Mouse (Mus musculus) heart, postnatal 0 days (tissue): ENCODE measurements around the gene Ccdc190. TPM values are rescaled to one million over a fixed set of nuclear protein-coding genes. Genes with fewer than 3 reads are reported as not detected.

Experiments
- ATAC-seq: fragments of 200-750 bp; cut with Nextera tagmentation; 2 replicates; pipeline ENCODE4 v1.8.0; 2017; ENCODE audit warnings: low read depth, moderate number of reproducible peaks, moderate library complexity; ENCODE audit not compliant: insufficient read depth
- DNase-seq: peaks from one replicate; pipeline ENCODE4 v3.0.0-alpha.2; 2016; ENCODE audit warnings: low spot score
- H3K27ac ChIP-seq: fragments of 300-500 bp; sonication (generic); 2 replicates; pipeline ENCODE4 v1.5.1; 2014; ENCODE audit warnings: low read depth, mild to moderate bottlenecking
- H3K27me3 ChIP-seq: fragments of 300-500 bp; sonication (generic); 2 replicates; pipeline ENCODE4 v1.6.1; 2014; ENCODE audit warnings: low read length, mixed read lengths; ENCODE audit not compliant: control insufficient read depth, insufficient read depth
- H3K36me3 ChIP-seq: fragments of 300-500 bp; sonication (generic); replicated peaks from 2 replicates; pipeline ENCODE4 v1.6.1; 2014; ENCODE audit warnings: low read length, mixed read lengths; ENCODE audit not compliant: control insufficient read depth, insufficient read depth
- H3K4me1 ChIP-seq: fragments of 300-500 bp; sonication (generic); 2 replicates; pipeline ENCODE4 v1.6.1; 2014; ENCODE audit warnings: antibody characterized with exemption; ENCODE audit not compliant: control insufficient read depth, insufficient read depth
- H3K4me2 ChIP-seq: fragments of 300-500 bp; sonication (generic); 2 replicates; pipeline ENCODE4 v1.6.1; 2014; ENCODE audit warnings: low read depth, mild to moderate bottlenecking, low read length, moderate library complexity
- H3K4me3 ChIP-seq: fragments of 300-500 bp; sonication (generic); 2 replicates; pipeline ENCODE4 v1.5.1; 2014; ENCODE audit warnings: low read depth, low read length
- H3K9ac ChIP-seq: fragments of 300-500 bp; sonication (generic); replicated peaks from 2 replicates; pipeline ENCODE4 v1.6.1; 2014; ENCODE audit warnings: low read depth, low read length, mixed read lengths
- H3K9me3 ChIP-seq: fragments of 300-500 bp; sonication (generic); replicated peaks from 2 replicates; pipeline ENCODE4 v1.6.1; 2016; ENCODE audit warnings: low read length; ENCODE audit not compliant: control insufficient read depth
- CTCF ChIP-seq: IDR thresholded peaks from 2 replicates; pipeline ENCODE4 v1.5.1; 2016; ENCODE audit warnings: antibody characterized with exemption, control low read depth, low read depth
- EP300 ChIP-seq: IDR thresholded peaks from 2 replicates; pipeline ENCODE4 v1.6.1; 2016; ENCODE audit warnings: antibody characterized with exemption, low read depth
- WGBS: fragments of 180-500 bp; shearing (Covaris S2); extraction: QIAGEN DNeasy Blood & Tissue Kit; methylation state at CpG from one replicate; pipeline ENCODE4 v1.1.7; 2014; 5-methylcytosine and 5-hydroxymethylcytosine counted together
- polyA plus RNA-seq: library from polyadenylated mRNA; unstranded; fragments of >200 nt; fragmentation: Nextera tagmentation; extraction: Ambion mirVana; gene quantifications from 2 replicates; pipeline ENCODE4 v1.2.1, GENCODE M21; 2015
- total RNA-seq: library from RNA; depleted of rRNA; stranded (reverse); fragments of >200 nt; gene quantifications from 2 replicates; pipeline ENCODE4 v1.2.3, GENCODE M21; 2014; ENCODE audit warnings: low replicate concordance

Gene Ccdc190
- total and polyA plus RNA-seq, 2 experiments from 2014 or later, result not detected

- no peak overlapping the region; the same call in 1 of the 2 replicates for H3K4me3 ChIP-seq
- TF ChIP-seq EP300 (no peak), CTCF (no peak)
- no peaks in the 10 kb centered on the region for H3K27me3 ChIP-seq
- no peak overlapping the region for H3K9ac ChIP-seq
- H3K36me3 ChIP-seq, result peaks cover 37% of the 10 kb centered on the region
- no peak overlapping the region for H3K27ac ChIP-seq
- WGBS, result 33% methylated on average over 7 of the region's 7 CpGs
- H3K4me1 ChIP-seq, result peaks cover 3% of the 10 kb centered on the region; the same call in 1 of the 2 replicates
- DNase-seq (no peak), ATAC-seq (no peak)
- H3K4me2 ChIP-seq, result no peak overlapping the region
- 0 out of 2 replicates have a peak, but pooled peaks cover under 1% of the 10 kb centered on the region for H3K9me3 ChIP-seq
Measured at GRCm38 (mm10) chr1:169949981-169950380, 21.5 kb downstream of the Ccdc190 start.

DNA sequence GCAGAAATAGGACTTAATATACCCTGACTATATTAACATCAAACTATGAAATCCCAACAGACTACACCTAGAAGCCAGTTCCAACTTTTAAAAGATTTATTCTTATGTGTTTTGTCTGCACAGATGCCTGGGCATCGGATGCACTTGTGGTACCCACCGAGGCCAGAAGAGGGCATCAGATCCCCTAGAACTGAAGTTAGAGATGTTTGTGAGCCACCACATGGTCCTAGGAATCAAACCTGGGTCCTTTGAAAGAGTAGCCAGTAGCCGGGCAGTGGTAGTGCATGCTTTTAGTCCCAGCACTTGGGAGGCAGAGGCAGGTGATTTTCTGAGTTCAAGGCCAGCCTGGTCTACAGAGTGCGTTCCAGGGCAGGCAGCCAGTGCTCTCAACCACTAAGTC, 22.2 kb downstream of the Ccdc190 start:
- no peaks in the 10 kb centered on the region for H3K9me3 ChIP-seq
- peaks cover 42% of the 10 kb centered on the region for H3K36me3 ChIP-seq
- DNase-seq (no peak), ATAC-seq (no peak)
- TF ChIP-seq EP300 (no peak), CTCF (no peak)
- no peaks in the 10 kb centered on the region for H3K27me3 ChIP-seq
- H3K9ac ChIP-seq, result no peak overlapping the region
- no peak overlapping the region for H3K4me2 ChIP-seq
- no peak overlapping the region for H3K4me3 ChIP-seq
- WGBS, result 93% methylated on average over 4 of the region's 4 CpGs
- no peak overlapping the region for H3K27ac ChIP-seq
- H3K4me1 ChIP-seq, result peaks cover 3% of the 10 kb centered on the region; the same call in 1 of the 2 replicates

- H3K9ac ChIP-seq, result no peak overlapping the region
- TF ChIP-seq EP300 (no peak), CTCF (no peak)
Measured at GRCm38 (mm10) chr1:169951561-169951960, 23.1 kb downstream of the Ccdc190 start.

GRCm38 (mm10) chr1:169952636-169953035, 24.2 kb downstream of the Ccdc190 start:
- no peak for DNase-seq

More at GRCm38 (mm10) chr1:169951561-169951960, 23.1 kb downstream of the Ccdc190 start:
- no peak for DNase-seq
- Histone ChIP-seq H3K36me3 (peaks cover 51% of the 10 kb centered on the region), H3K4me1 (peaks cover 3% of the 10 kb centered on the region; the same call in 1 of the 2 replicates), H3K27me3 (no peaks in the 10 kb centered on the region), H3K4me3 (no peak overlapping the region), H3K9me3 (no peaks in the 10 kb centered on the region), H3K4me2 (no peak overlapping the region), H3K27ac (no peak overlapping the region)
- 92% methylated on average over 6 of the region's 6 CpGs for WGBS
- no peak for ATAC-seq

GRCm38 (mm10) chr1:169953106-169953505, 24.7 kb downstream of the Ccdc190 start:
- Histone ChIP-seq H3K4me1 (peaks cover 3% of the 10 kb centered on the region; the same call in 1 of the 2 replicates), H3K27ac (no peak overlapping the region), H3K9me3 (no peaks in the 10 kb centered on the region), H3K9ac (no peak overlapping the region), H3K27me3 (no peaks in the 10 kb centered on the region), H3K36me3 (peaks cover 63% of the 10 kb centered on the region), H3K4me3 (no peak overlapping the region), H3K4me2 (no peak overlapping the region)
- ATAC-seq (no peak), DNase-seq (no peak)
- 94% methylated on average over 10 of the region's 10 CpGs for WGBS
- TF ChIP-seq EP300, result no peak
- no peak for TF ChIP-seq CTCF

More at GRCm38 (mm10) chr1:169952636-169953035, 24.2 kb downstream of the Ccdc190 start:
- no peak overlapping the region for H3K4me2 ChIP-seq
- no peak overlapping the region for H3K9ac ChIP-seq
- no peak overlapping the region for H3K27ac ChIP-seq
- no peaks in the 10 kb centered on the region for H3K27me3 ChIP-seq
- no peaks in the 10 kb centered on the region for H3K9me3 ChIP-seq
- H3K4me3 ChIP-seq, result no peak overlapping the region
- 92% methylated on average over 10 of the region's 10 CpGs for WGBS
- TF ChIP-seq CTCF, result no peak
- TF ChIP-seq EP300, result no peak
- H3K4me1 ChIP-seq, result peaks cover 3% of the 10 kb centered on the region; the same call in 1 of the 2 replicates
- peaks cover 59% of the 10 kb centered on the region for H3K36me3 ChIP-seq
- no peak for ATAC-seq
